In the genomic region with DNA sequence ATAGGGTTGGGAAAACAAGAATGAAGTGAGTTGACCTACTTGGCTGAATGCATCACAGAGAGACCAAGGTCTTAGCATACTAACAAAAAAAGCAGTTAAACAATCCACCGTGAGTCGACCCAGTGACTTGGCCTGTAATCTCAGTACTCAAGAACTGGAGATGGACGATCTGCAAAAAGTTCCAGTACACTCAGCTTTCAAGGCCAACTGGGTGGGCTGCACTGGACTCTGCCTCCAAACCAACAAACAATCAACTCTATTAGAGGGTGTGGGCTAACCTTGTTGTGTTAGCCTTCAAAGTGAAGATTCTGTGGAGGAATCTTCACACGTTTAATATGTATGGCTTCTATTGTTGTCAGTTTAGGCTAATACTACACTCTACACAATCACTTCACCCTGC, we compare ENCODE assay signal across 30 mouse cellular contexts. TPM values are rescaled to one million over a fixed set of nuclear protein-coding genes. Genes with fewer than 3 reads are reported as not detected.
DNase-seq lines count a peak whose midpoint lies in the region; ATAC-seq and TF ChIP-seq lines count a peak whose summit lies in the region.
"Had no signal": no experiment of that assay in that cellular context is flagged by ENCODE, and none has a peak within 500 bp of the region (broad histone marks: within the 10 kb centered on the region; RNA-seq: fewer than 3 reads in every experiment).

No protein-coding gene starts in this region.

- 93% methylated on average over 4 of the region's 4 CpGs for WGBS in forebrain, embryonic 10.5 days
- WGBS in forebrain, embryonic 12.5 days: 79% methylated on average over 4 of the region's 4 CpGs
- WGBS in midbrain, embryonic 16.5 days: 81% methylated on average over 4 of the region's 4 CpGs

- no peak overlapping the region for H3K4me2 ChIP-seq in forebrain, embryonic 12.5 days
- H3K4me2 ChIP-seq in midbrain, embryonic 16.5 days (ENCODE audit: low read length): no peak overlapping the region
- H3K4me2 ChIP-seq: embryonic facial prominence, embryonic 12.5 days; embryonic facial prominence, embryonic 15.5 days; forebrain, embryonic 13.5 days; heart, embryonic 12.5 days; heart, embryonic 15.5 days; hindbrain, embryonic 13.5 days; intestine, embryonic 15.5 days had no signal

- peaks cover 34% of the 10 kb centered on the region for H3K27me3 ChIP-seq in forebrain, embryonic 10.5 days (ENCODE audit: poor library complexity, severe bottlenecking)
- peaks cover 13% of the 10 kb centered on the region for H3K27me3 ChIP-seq in forebrain, embryonic 12.5 days
- no peaks in the 10 kb centered on the region for H3K27me3 ChIP-seq in ES-Bruce4 (ENCODE audit: control insufficient read depth, insufficient read depth, low read length, poor library complexity, severe bottlenecking)
- H3K27me3 ChIP-seq in midbrain, embryonic 16.5 days (ENCODE audit: control insufficient read depth, insufficient read depth, low read depth, low read length): no peaks in the 10 kb centered on the region; the same call in 1 of the 2 replicates
- H3K27me3 ChIP-seq: CH12.LX; embryonic facial prominence, embryonic 12.5 days; embryonic facial prominence, embryonic 15.5 days; heart, embryonic 12.5 days; heart, embryonic 15.5 days; intestine, embryonic 15.5 days; Patski had no signal

- no peaks in the 10 kb centered on the region for H3K9me3 ChIP-seq in forebrain, embryonic 10.5 days
- no peaks in the 10 kb centered on the region for H3K9me3 ChIP-seq in forebrain, embryonic 12.5 days
- no peaks in the 10 kb centered on the region for H3K9me3 ChIP-seq in ES-Bruce4 (replicated peaks; ENCODE audit: control insufficient read depth, insufficient read depth, low read length, poor library complexity, severe bottlenecking)
- H3K9me3 ChIP-seq in midbrain, embryonic 16.5 days (replicated peaks; ENCODE audit: control insufficient read depth, low read length, poor library complexity, severe bottlenecking): no peaks in the 10 kb centered on the region
- H3K9me3 ChIP-seq: embryonic facial prominence, embryonic 12.5 days; embryonic facial prominence, embryonic 15.5 days; forebrain, embryonic 13.5 days; heart, embryonic 12.5 days; heart, embryonic 15.5 days; hindbrain, embryonic 10.5 days; hindbrain, embryonic 13.5 days; intestine, embryonic 15.5 days had no signal

- ATAC-seq in forebrain, embryonic 12.5 days (ENCODE audit: low FRiP score): no peak
- no peak for ATAC-seq in midbrain, embryonic 16.5 days
- ATAC-seq: forebrain, embryonic 13.5 days; forebrain, embryonic 16.5 days; hindbrain, embryonic 16.5 days; intestine, embryonic 15.5 days; Patski had no signal

- H3K9ac ChIP-seq in forebrain, embryonic 12.5 days: no peak overlapping the region
- H3K9ac ChIP-seq in ES-Bruce4 (ENCODE audit: low read depth, poor library complexity, severe bottlenecking): no peak overlapping the region
- no peak overlapping the region for H3K9ac ChIP-seq in midbrain, embryonic 16.5 days (ENCODE audit: low read depth, low read length)
- H3K9ac ChIP-seq: embryonic facial prominence, embryonic 12.5 days; embryonic facial prominence, embryonic 15.5 days; forebrain, embryonic 13.5 days; heart, embryonic 12.5 days; heart, embryonic 15.5 days; hindbrain, embryonic 13.5 days; intestine, embryonic 15.5 days had no signal

- no peak overlapping the region for H3K27ac ChIP-seq in forebrain, embryonic 10.5 days
- H3K27ac ChIP-seq in forebrain, embryonic 12.5 days: no peak overlapping the region
- H3K27ac ChIP-seq in ES-Bruce4 (ENCODE audit: insufficient read depth, low read length): peak overlapping the region; percentile 88
- H3K27ac ChIP-seq in midbrain, embryonic 16.5 days (ENCODE audit: low read length): no peak overlapping the region
- H3K27ac ChIP-seq: embryonic facial prominence, embryonic 12.5 days; embryonic facial prominence, embryonic 15.5 days; forebrain, embryonic 13.5 days; gastrocnemius, adult 2 months; heart, embryonic 15.5 days; hindbrain, embryonic 10.5 days; hindbrain, embryonic 13.5 days; intestine, embryonic 15.5 days had no signal

- TF ChIP-seq CTCF in ES-Bruce4 (IDR thresholded peaks at IDR 0.05; ENCODE audit: low read depth, low read length): no peak

- DNase-seq in forebrain, embryonic 10.5 days (ENCODE audit: extremely low spot score, low spot score): peak; percentile 11
- peak; percentile 94 for DNase-seq in R1 (ENCODE audit: low read depth, low spot score)
- DNase-seq in embryo, embryonic 10.5 days (ENCODE audit: low spot score): no peak
- DNase-seq: adrenal gland, postnatal 10 days; adrenal gland, postnatal 36 days; cerebellum, adult 18-20 months; cerebellum, adult 9-10 months; cerebellum, postnatal 14 days; gastrocnemius, adult 2 months; gastrocnemius, postnatal 14 days; heart, postnatal 10 days; heart, postnatal 36 days; kidney, adult 11 months; kidney, adult 8-10 months had no signal

- no peak overlapping the region for H3K4me3 ChIP-seq in forebrain, embryonic 10.5 days
- no peak overlapping the region for H3K4me3 ChIP-seq in forebrain, embryonic 12.5 days (replicated peaks)
- no peak overlapping the region for H3K4me3 ChIP-seq in ES-Bruce4 (ENCODE audit: low read depth, low read length)
- no peak overlapping the region for H3K4me3 ChIP-seq in midbrain, embryonic 16.5 days (ENCODE audit: low read depth, low read length)
- H3K4me3 ChIP-seq: embryonic facial prominence, embryonic 12.5 days; embryonic facial prominence, embryonic 15.5 days; forebrain, embryonic 13.5 days; gastrocnemius, adult 2 months; heart, embryonic 12.5 days; heart, embryonic 15.5 days; hindbrain, embryonic 10.5 days; hindbrain, embryonic 13.5 days; intestine, embryonic 15.5 days had no signal

- no peaks in the 10 kb centered on the region for H3K36me3 ChIP-seq in forebrain, embryonic 10.5 days (replicated peaks)
- H3K36me3 ChIP-seq in forebrain, embryonic 12.5 days (replicated peaks): no peaks in the 10 kb centered on the region
- no peaks in the 10 kb centered on the region for H3K36me3 ChIP-seq in ES-Bruce4 (ENCODE audit: control insufficient read depth, insufficient read depth, low read length, poor library complexity, severe bottlenecking)
- no peaks in the 10 kb centered on the region for H3K36me3 ChIP-seq in midbrain, embryonic 16.5 days (ENCODE audit: control insufficient read depth, insufficient read depth, low read length)
- H3K36me3 ChIP-seq: embryonic facial prominence, embryonic 12.5 days; embryonic facial prominence, embryonic 15.5 days; G1E; heart, embryonic 12.5 days; heart, embryonic 15.5 days; hindbrain, embryonic 10.5 days; hindbrain, embryonic 13.5 days; intestine, embryonic 15.5 days had no signal

- H3K4me1 ChIP-seq in forebrain, embryonic 10.5 days: no peaks in the 10 kb centered on the region
- H3K4me1 ChIP-seq in forebrain, embryonic 12.5 days: no peaks in the 10 kb centered on the region
- peaks cover 5% of the 10 kb centered on the region for H3K4me1 ChIP-seq in ES-Bruce4 (ENCODE audit: control insufficient read depth, insufficient read depth, low read length)
- H3K4me1 ChIP-seq in midbrain, embryonic 16.5 days (ENCODE audit: control insufficient read depth, insufficient read depth, low read length): no peaks in the 10 kb centered on the region
- H3K4me1 ChIP-seq: embryonic facial prominence, embryonic 12.5 days; embryonic facial prominence, embryonic 15.5 days; forebrain, embryonic 13.5 days; heart, embryonic 12.5 days; heart, embryonic 15.5 days; hindbrain, embryonic 10.5 days; hindbrain, embryonic 13.5 days; intestine, embryonic 15.5 days had no signal

- no peak for TF ChIP-seq POLR2A in ES-Bruce4 (IDR thresholded peaks at IDR 0.05; ENCODE audit: insufficient read depth, low read length)

- TF ChIP-seq EP300 in ES-Bruce4 (IDR thresholded peaks at IDR 0.05; ENCODE audit: insufficient read depth, low read depth, low read length): peak; percentile 74; the same call in 1 of the 2 replicates

RNA-seq across cellular contexts. Expression of a gene that starts 20.1 kb away (rescaled TPM):
- polyA plus RNA-seq in forebrain, embryonic 10.5 days (2016; fragmentation: Nextera tagmentation; extraction: Ambion mirVana): 0.07 and 0.11 TPM in 2 replicates
- 0.08 and 0.13 TPM in 2 replicates for polyA plus RNA-seq in forebrain, embryonic 12.5 days (2016; fragmentation: Nextera tagmentation; extraction: Ambion mirVana)
- 1.3 and 2.4 TPM in 2 replicates for polyA plus RNA-seq in ES-Bruce4 (2011; ENCODE audit: insufficient read depth, insufficient read length, low read depth, missing spikeins)
- 0.11 and 0.18 TPM in 2 replicates for polyA plus RNA-seq in midbrain, embryonic 16.5 days (2015; fragmentation: Nextera tagmentation; extraction: Ambion mirVana)
- polyA plus RNA-seq: forebrain, embryonic 13.5 days; G1E; heart, embryonic 12.5 days; heart, embryonic 15.5 days; Patski had no signal
